Mouse (Mus musculus) Muller cell, postnatal 12 days (primary cell): ENCODE measurements around the gene Hmbs.

ENCODE experiments used
- DNase-seq: peaks from one replicate; pipeline ENCODE4 v3.0.0-alpha.2; 2015; ENCODE audit errors: inconsistent ontology term

Gene Hmbs

DNA sequence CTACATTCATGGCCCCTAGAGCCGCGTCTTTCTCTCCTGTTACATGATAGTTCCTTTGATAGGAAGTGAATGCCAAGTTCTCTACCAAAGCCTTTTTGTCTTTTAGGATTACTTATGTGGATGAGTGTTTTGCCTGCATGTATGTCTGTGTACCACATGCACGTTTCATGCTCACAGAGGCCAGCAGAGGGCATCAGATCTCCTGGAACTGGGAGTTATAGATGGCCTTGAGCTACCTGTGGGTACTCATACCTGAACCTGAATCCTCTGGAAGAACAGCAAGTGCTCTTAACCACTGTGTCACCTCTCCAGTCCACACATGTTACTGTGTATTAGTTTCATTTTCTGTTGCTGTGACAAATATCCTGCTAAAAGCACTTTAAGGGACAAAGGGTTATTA, 51.5 kb downstream of the Hmbs start:
- no peak for DNase-seq

DNA sequence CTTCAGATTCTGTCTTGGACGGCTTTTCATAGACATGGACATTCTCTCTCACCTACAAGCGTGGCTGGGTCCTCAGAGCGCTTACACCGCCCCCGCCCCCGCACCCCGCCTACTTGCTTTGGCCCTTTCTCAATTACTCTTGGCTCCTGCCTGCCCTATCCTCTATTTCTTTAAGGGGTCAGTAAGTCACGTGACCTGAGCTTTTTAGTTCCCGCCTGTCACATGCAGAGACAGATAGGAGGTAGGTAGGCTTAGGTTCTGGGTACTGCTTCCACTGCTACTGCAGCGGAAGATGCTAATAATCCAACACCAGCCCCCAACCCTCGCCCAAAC, 55.1 kb downstream of the Hmbs start:
- DNase-seq: no peak

DNA sequence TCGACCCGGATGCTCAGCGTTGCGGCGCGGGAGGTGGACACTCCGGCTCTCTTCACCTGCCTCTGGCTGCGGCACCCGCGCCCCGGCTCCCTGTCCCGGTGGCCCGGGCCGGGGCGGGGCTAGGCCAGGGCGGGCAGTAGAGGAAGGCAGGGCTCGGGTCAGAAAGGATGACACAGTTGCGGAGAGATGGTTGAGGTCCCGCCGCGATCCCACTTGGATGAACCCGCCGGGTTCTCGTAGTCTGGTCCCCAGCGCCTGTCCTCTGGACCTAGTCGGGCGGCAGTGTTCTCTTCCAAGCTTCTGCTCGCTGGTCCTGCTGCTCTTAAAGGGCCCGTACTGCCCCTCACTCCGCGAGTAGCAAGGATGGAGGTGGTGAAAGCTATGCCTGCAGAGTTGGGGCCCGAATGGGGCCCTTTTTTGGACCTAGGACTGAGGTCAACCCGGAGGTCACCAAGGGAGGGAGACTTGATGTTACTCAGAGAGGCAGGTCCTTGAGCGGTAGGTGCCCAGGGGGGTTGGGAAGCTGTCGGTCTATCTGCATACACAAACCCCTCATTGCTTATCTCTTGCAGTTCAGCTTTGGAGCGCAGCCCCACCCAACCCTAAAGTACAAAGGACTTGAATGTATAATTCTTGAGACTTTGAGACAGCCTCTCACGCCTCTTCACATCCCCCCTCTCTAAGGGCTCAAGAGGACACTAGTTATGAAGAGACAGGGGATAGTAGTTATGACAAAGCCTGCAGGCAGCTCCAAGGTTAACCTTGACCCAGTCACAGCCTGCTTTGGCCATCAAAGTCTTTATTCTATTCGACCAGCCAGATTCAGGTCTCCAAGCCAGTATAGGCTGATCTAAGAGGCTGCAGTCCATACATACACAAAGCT, 55.7 kb downstream of the Hmbs start, which contains the start of gene Abcg4:
TSS of gene Abcg4 (minus strand) at position 540 of the 883 bp plus-strand sequence.
- DNase-seq: peak; percentile 60

GRCm38 (mm10) chr9:44287401-44288075, 56.5 kb downstream of the Hmbs start:
- DNase-seq: peak; percentile 56

- DNase-seq: peak; percentile 15
Observed at GRCm38 (mm10) chr9:44287003-44287400, 57.0 kb downstream of the Hmbs start.
